Mouse (Mus musculus) stomach, embryonic 15.5 days (tissue): ENCODE data around the gene Sult2b1. TPM values are rescaled to one million over a fixed set of nuclear protein-coding genes. Genes with fewer than 3 reads are reported as not detected.
A peak's percentile ranks its signal among the peaks of the same experiment; 100 is the strongest.

Experiments
- ATAC-seq: fragments of 200-750 bp; cut with Nextera tagmentation; 2 replicates; pipeline ENCODE4 v1.8.0; 2017; ENCODE audit warnings: low read depth, moderate number of reproducible peaks, moderate TSS enrichment; ENCODE audit not compliant: insufficient read depth, low FRiP score
- H3K27ac ChIP-seq: fragments of 300-500 bp; sonication (generic); 2 replicates; pipeline ENCODE4 v1.5.1; 2015; ENCODE audit warnings: mild to moderate bottlenecking, inconsistent platforms
- H3K27me3 ChIP-seq: fragments of 300-500 bp; sonication (generic); replicated peaks from 2 replicates; pipeline ENCODE4 v1.6.1; 2015; ENCODE audit warnings: inconsistent platforms
- H3K36me3 ChIP-seq: fragments of 300-500 bp; sonication (generic); 2 replicates; pipeline ENCODE4 v1.6.1; 2015; ENCODE audit warnings: inconsistent platforms
- H3K4me1 ChIP-seq: fragments of 300-500 bp; sonication (generic); 2 replicates; pipeline ENCODE4 v1.6.1; 2015; ENCODE audit warnings: inconsistent platforms
- H3K4me2 ChIP-seq: fragments of 300-500 bp; sonication (generic); 2 replicates; pipeline ENCODE4 v1.6.1; 2015; ENCODE audit warnings: mild to moderate bottlenecking, inconsistent platforms
- H3K4me3 ChIP-seq: fragments of 300-500 bp; sonication (generic); replicated peaks from 2 replicates; pipeline ENCODE4 v1.5.1; 2015; ENCODE audit warnings: inconsistent platforms
- H3K9ac ChIP-seq: fragments of 300-500 bp; sonication (generic); 2 replicates; pipeline ENCODE4 v1.6.1; 2015; ENCODE audit warnings: inconsistent platforms
- H3K9me3 ChIP-seq: fragments of 300-500 bp; sonication (generic); 2 replicates; pipeline ENCODE4 v1.6.1; 2016; ENCODE audit warnings: inconsistent platforms
- WGBS: fragments of 180-500 bp; shearing (Covaris S2); methylation state at CpG from one replicate; pipeline ENCODE4 v1.1.7; 2015; 5-methylcytosine and 5-hydroxymethylcytosine counted together
- polyA plus RNA-seq: library from polyadenylated mRNA; unstranded; fragments of >200 nt; fragmentation: Nextera tagmentation; extraction: Ambion mirVana; gene quantifications from 2 replicates; pipeline ENCODE4 v1.2.1, GENCODE M21; 2015

The Sult2b1 gene
- polyA plus RNA-seq: 6.7 and 14.4 TPM in 2 replicates

DNA sequence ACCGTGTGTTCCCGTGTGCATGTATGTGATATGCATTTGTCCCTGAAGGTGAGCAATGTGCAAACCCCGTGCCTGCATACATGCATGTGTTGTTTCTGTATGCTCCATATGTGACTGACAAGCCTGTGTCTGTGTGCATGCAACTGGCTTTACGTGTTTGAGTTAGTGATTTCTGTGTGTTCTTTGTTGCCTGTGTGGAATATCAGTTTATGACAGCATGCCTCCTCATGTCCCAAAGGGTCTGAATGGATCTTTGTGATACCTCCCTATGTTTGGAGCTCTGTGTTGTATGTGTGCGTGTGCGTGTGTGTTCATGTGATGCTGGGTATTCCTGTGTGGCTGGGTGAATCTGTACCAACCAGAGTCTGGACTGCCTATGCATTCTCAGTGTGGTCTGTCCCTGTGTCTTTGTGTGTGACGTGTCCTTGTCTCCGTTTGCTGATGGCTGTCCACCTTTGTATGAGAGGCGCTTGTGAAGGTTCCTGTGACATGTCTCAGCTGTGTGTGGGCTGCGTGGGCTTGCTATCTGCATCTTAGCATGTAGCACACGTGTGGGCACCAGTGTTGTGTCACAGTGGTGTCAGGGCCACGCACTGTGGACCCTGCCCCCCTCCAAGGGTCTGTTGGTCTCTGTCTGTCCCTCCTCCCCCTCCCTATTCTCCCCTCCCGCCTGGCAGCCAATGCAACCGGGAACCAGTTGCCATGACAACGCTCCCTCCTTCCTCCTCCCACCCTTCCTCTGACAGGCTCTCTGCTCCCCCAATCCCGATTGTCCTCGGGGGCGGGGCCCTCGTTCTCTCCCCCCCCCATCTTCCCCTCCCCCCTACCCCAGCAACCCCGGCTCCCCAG lies at the start of gene Sult2b1:
Gene Sult2b1 (minus strand): TSS at position 146 of the 849 bp plus-strand sequence.
- H3K9ac ChIP-seq: peak within 1 kb of the TSS; percentile 23
- peaks cover 33% of the 10 kb centered on the region for H3K4me1 ChIP-seq

DNA sequence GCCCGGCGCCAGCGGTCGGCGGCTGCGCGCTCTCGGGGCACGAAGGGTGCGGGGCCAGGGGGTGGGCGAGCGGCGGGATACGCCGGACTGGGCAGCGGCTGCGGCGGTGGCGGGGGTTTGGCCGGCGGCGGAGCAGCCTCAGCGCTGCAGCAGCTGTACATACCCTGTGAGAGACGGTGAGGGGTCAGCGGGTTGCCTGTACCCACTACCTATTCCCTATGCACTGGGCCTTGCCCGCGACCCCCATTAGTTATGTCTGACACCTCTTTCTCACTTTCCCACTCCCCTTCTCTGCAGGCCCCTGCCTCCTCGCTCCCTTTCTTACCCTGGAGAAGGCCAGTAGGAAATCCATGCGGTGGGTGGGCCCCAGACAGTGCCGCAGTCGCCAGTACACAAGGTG lies 49.5 kb upstream of the Sult2b1 start:
- no peaks in the 10 kb centered on the region for H3K9me3 ChIP-seq
- H3K27ac ChIP-seq: no peak overlapping the region
- H3K36me3 ChIP-seq: no peaks in the 10 kb centered on the region
- H3K9ac ChIP-seq: no peak overlapping the region; the same call in 1 of the 2 replicates
- ATAC-seq: no peak
- peaks cover 23% of the 10 kb centered on the region; the same call in 1 of the 2 replicates for H3K4me1 ChIP-seq
- WGBS: 5% methylated on average over 19 of the region's 31 CpGs
- peak overlapping the region; percentile 44 for H3K4me3 ChIP-seq
- H3K4me2 ChIP-seq: peak overlapping the region; percentile 73
- H3K27me3 ChIP-seq: peaks cover 47% of the 10 kb centered on the region

More for the DNA sequence above, at the start of gene Sult2b1:
- Histone ChIP-seq H3K4me2 (peak within 1 kb of the TSS; percentile 88), H3K27me3 (peaks cover 8% of the 10 kb centered on the region), H3K4me3 (peak within 1 kb of the TSS; percentile 62), H3K9me3 (no peaks in the 10 kb centered on the region), H3K36me3 (no peaks in the 10 kb centered on the region), H3K27ac (0 out of 2 replicates have a peak within 1 kb of the TSS, but pooled peaks have one; percentile 9)
- peak; percentile 41; the same call in 1 of the 2 replicates for ATAC-seq
- WGBS: 23% methylated on average over 20 of the region's 20 CpGs

DNA sequence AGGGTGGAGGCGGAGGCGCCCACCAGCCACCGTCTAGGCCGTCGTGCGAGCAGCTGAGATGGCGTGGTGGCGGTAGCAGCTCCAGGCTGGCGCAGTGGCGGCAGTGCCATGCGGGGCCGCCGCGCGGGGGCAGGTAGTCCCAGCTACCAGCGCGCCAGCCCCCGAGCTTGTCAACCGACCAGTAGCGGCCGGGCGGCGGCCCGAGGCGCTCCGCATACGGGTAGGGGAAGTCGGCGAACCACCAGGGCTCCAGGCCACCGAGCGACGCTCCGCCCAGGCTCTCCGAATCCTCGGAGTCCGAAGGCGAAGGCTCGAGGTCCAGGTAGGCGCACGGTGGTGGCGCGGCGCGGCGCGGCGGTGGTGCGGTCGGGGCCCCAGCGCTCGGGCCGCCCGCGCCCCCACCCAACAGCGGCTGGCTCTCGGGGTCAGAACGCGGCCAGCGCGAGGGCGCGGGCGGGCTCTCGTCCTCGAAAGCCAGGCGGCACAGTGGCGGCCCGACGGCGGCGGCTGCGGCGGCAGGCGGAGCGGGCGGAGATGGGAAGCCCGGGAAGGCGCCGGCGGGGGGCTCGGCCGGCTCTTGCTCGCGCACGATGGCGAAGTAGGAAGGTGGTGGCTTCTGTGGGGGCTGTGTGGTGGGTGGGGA lies 48.8 kb upstream of the Sult2b1 start:
- H3K27ac ChIP-seq: no peak overlapping the region
- no peak overlapping the region; the same call in 1 of the 2 replicates for H3K9ac ChIP-seq
- peak overlapping the region; percentile 44 for H3K4me3 ChIP-seq
- no peaks in the 10 kb centered on the region for H3K36me3 ChIP-seq
- under 1% methylated on average over 72 of the region's 86 CpGs for WGBS
- peak overlapping the region; percentile 73 for H3K4me2 ChIP-seq
- peaks cover 47% of the 10 kb centered on the region for H3K27me3 ChIP-seq
- no peaks in the 10 kb centered on the region for H3K9me3 ChIP-seq
- ATAC-seq: peak; percentile 20; the same call in 1 of the 2 replicates
- peaks cover 23% of the 10 kb centered on the region; the same call in 1 of the 2 replicates for H3K4me1 ChIP-seq

DNA sequence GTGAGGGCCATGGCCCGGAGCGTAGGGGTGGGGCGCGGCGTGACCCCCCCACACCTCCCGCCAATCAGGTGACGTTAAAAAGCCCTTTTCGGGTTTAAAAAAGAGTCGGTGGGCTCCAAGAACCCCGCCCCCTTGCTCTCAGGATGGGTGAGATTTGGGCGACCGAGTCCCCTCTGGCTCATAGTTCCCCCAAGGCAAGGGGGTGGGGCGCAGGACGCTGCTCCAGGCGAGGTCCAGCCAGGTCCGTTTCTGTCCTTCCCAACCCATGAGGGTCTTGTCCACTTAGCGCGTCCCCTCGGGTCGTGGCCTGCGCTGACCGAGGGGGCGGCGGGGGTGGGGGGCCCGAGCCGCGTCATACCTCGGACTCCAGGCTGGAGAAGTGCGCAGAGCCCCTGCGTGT lies 48.0 kb upstream of the Sult2b1 start:
- Histone ChIP-seq H3K27me3 (peaks cover 47% of the 10 kb centered on the region), H3K36me3 (peaks cover 2% of the 10 kb centered on the region; the same call in 1 of the 2 replicates), H3K4me2 (peak overlapping the region; percentile 73), H3K4me1 (peaks cover 23% of the 10 kb centered on the region; the same call in 1 of the 2 replicates), H3K27ac (no peak overlapping the region), H3K4me3 (peak overlapping the region; percentile 44), H3K9ac (no peak overlapping the region), H3K9me3 (no peaks in the 10 kb centered on the region)
- ATAC-seq: no peak
- WGBS: 11% methylated on average over 30 of the region's 30 CpGs

DNA sequence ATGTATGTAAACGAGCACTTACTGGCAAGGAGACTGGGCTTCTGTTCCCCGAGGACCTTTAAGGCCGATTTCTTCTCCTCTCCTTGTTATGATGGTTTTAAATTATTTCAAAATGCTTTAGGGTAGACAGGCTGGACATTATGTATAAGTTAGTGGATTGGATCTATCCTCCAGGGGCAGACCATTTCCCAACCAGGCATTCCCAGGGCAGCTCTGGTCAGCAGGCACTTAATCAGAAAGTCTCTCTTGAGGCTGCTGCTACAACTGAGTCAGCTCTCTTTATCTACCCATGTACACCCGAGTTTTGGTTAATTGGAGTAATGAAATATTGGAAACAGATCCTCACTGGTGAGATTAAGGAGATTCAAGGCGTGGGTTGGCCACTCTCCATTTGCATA lies 46.7 kb upstream of the Sult2b1 start:
- ATAC-seq: no peak

DNA sequence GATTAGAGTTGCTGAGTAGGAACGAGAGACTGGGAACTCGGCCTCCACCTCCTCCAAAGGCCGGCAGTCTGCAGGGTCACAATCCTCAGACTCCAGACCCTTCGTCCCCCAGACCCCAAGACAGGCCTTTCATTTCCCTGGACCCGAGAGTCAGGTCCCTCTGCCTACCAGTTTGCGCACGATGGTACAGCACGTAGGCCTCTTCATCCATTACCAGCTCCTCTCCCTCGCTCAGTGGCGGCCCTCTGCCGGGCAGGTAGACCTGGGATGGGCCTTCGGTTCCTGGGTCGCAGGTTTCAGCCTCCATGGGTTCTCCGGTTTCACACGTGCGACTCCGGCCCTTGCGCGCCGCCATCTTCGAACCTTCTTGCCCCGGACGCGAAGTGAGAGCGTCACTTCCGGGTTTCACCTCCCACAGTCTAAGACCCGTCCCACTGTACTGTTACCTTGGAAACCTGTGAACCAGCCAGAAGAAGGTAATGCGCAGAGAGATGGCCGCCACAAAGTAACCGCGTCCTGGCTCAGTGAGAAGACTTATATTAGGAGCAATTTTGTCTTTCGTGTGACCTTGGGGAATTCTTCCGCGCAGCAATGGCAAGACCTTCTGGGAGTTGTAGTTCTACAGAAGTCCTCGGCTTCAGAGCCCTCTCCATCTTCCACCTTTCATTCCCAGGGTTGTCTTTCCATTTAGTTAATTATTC lies 46.1 kb upstream of the Sult2b1 start, which contains the start of gene Grwd1:
Gene Grwd1 (minus strand): TSS at position 518 of the 701 bp plus-strand sequence.
- no peaks in the 10 kb centered on the region for H3K9me3 ChIP-seq
- peak; percentile 83 for ATAC-seq
- under 1% methylated on average over 34 of the region's 35 CpGs for WGBS
- H3K27ac ChIP-seq: no peak within 1 kb of the TSS
- H3K9ac ChIP-seq: peak within 1 kb of the TSS; percentile 59
- H3K4me3 ChIP-seq: peak within 1 kb of the TSS; percentile 79
- peaks cover 44% of the 10 kb centered on the region for H3K27me3 ChIP-seq
- peaks cover 20% of the 10 kb centered on the region; the same call in 1 of the 2 replicates for H3K36me3 ChIP-seq
- H3K4me2 ChIP-seq: peak within 1 kb of the TSS; percentile 74
- peaks cover 23% of the 10 kb centered on the region; the same call in 1 of the 2 replicates for H3K4me1 ChIP-seq

More for the DNA sequence above, 46.7 kb upstream of the Sult2b1 start:
- no peaks in the 10 kb centered on the region for H3K9me3 ChIP-seq
- 20% methylated on average over 5 of the region's 5 CpGs for WGBS
- H3K27ac ChIP-seq: no peak overlapping the region
- H3K4me2 ChIP-seq: peak overlapping the region; percentile 74
- peaks cover 47% of the 10 kb centered on the region for H3K27me3 ChIP-seq
- H3K4me3 ChIP-seq: peak overlapping the region; percentile 79
- peak overlapping the region; percentile 20; the same call in 1 of the 2 replicates for H3K9ac ChIP-seq
- peaks cover 14% of the 10 kb centered on the region; the same call in 1 of the 2 replicates for H3K36me3 ChIP-seq
- H3K4me1 ChIP-seq: peaks cover 23% of the 10 kb centered on the region; the same call in 1 of the 2 replicates

DNA sequence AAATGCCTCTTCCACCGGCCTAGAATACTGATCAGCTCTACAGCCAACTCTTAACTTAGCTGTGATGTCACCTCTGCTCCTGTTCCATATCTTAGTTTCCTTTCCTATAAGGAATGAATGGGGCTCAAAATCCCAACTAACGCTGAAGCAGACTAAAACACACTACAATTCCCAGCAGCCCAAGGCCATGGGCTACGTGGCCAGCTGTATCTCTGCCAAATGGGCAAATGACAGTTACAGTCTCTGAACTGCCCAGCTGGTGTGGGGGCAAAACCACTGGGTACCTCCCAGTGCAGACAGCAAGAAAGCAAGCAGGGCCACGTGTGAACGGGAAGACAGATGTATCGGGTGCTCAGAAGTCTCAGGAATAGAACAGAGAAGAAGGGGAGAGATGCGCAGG lies 42.2 kb upstream of the Sult2b1 start:
- H3K36me3 ChIP-seq: peaks cover 27% of the 10 kb centered on the region

DNA sequence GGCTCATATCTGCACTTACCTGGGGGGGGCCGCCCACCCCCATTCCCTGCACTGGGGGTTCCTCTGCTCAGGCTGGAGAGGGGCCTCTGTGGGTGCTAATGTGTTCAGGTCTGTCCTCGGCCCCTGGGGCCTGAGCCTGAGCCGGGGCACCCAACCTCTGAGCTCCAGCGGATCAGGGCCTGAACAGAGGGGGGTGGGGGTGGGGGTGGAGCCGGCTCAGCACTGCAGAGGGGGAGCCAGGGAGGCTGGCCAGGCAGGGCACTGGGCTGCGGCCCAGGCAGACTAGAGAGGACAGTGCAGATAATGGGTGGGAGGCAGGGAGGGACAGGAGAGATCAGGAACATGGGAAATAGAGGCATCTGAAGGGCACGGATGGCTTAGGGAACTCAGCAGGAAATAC lies 40.1 kb upstream of the Sult2b1 start, which contains the start of gene Kcnj14:
Gene Kcnj14 (minus strand): TSS at position 185 of the 400 bp plus-strand sequence.
- 60% methylated on average over 7 of the region's 7 CpGs for WGBS
- no peak for ATAC-seq
- Histone ChIP-seq H3K9ac (no peak within 1 kb of the TSS), H3K27ac (no peak within 1 kb of the TSS), H3K27me3 (no peaks in the 10 kb centered on the region), H3K36me3 (peaks cover 27% of the 10 kb centered on the region), H3K4me3 (no peak within 1 kb of the TSS), H3K4me1 (0 out of 2 replicates have a peak, but pooled peaks cover 4% of the 10 kb centered on the region), H3K4me2 (no peak within 1 kb of the TSS), H3K9me3 (no peaks in the 10 kb centered on the region)

More for the DNA sequence above, 42.2 kb upstream of the Sult2b1 start:
- H3K27ac ChIP-seq: no peak overlapping the region
- no peak overlapping the region for H3K4me3 ChIP-seq
- no peak overlapping the region for H3K4me2 ChIP-seq
- ATAC-seq: no peak
- 86% methylated on average over 7 of the region's 7 CpGs for WGBS
- 0 out of 2 replicates have a peak, but pooled peaks cover 8% of the 10 kb centered on the region for H3K4me1 ChIP-seq
- peaks cover 5% of the 10 kb centered on the region; the same call in 1 of the 2 replicates for H3K27me3 ChIP-seq
- no peak overlapping the region for H3K9ac ChIP-seq
- no peaks in the 10 kb centered on the region for H3K9me3 ChIP-seq

DNA sequence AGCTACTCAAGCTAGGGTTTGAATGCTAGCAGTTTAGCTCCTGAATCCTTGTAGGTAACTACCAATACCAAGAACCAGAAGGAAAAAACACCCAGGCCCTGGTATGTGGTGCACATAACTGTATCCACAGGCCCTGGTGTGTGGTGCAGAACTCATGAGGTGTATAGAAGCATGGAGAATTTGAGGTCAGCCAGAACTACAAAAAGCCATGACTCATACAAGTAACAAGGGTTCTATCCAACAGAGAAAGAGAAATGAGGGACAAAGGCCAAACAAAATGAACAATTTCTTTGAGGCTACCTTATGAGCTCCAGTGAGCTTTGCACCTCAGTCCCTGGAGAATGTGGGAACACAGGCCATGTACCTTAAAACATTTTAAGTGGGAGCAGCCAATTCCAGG lies 36.4 kb upstream of the Sult2b1 start:
- H3K36me3 ChIP-seq: peaks cover 11% of the 10 kb centered on the region
- 0 out of 2 replicates have a peak, but pooled peaks cover 2% of the 10 kb centered on the region for H3K4me1 ChIP-seq
- no peak overlapping the region for H3K4me2 ChIP-seq
- no peak overlapping the region for H3K9ac ChIP-seq
- no peak overlapping the region for H3K27ac ChIP-seq
- ATAC-seq: no peak
- H3K4me3 ChIP-seq: no peak overlapping the region
- no peaks in the 10 kb centered on the region for H3K9me3 ChIP-seq
- H3K27me3 ChIP-seq: no peaks in the 10 kb centered on the region

DNA sequence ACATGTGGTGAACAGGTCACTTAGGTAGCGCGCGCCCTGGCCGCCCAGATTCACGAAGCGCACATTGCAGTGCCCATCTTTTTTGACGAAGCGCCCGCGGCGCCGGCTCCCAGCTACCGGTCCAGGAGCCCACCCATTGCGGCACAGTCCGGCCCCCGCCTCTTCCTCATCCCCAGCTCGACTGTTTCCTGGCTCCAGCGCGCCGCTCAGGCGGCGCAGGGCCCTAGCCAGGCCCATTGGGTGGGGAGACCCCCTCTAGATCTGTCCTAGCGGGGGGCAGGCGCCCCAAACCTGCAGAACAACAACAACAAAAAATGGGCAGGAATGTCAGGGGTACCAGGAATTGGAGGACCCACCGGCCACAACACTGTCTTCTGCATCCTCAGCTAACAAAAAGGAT lies 35.4 kb upstream of the Sult2b1 start:
- ATAC-seq: no peak
- H3K4me3 ChIP-seq: peak overlapping the region; percentile 14
- no peak overlapping the region for H3K9ac ChIP-seq
- no peaks in the 10 kb centered on the region for H3K9me3 ChIP-seq
- no peak overlapping the region for H3K27ac ChIP-seq
- H3K36me3 ChIP-seq: peaks cover under 1% of the 10 kb centered on the region; the same call in 1 of the 2 replicates
- 16% methylated on average over 25 of the region's 25 CpGs for WGBS
- H3K4me2 ChIP-seq: peak overlapping the region; percentile 43
- H3K27me3 ChIP-seq: no peaks in the 10 kb centered on the region
- peaks cover 11% of the 10 kb centered on the region for H3K4me1 ChIP-seq

DNA sequence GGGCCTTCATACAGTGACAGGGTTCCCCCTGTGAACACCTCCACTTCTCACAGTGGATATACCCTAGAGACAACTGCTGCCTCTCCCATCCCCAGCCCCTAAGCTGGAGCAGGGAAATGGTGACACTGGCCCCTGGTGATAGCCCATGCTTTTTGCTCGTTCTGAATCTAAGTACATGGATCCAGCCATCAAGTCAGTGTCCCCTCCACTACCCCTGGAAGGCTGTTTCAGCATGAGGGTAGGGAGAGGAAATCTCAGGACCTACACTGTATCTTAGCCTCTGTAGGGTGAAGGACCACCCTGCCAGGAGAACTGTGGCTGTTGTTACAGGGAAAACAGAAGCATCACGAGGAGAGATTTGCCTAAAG lies 31.5 kb upstream of the Sult2b1 start:
- no peak overlapping the region for H3K27ac ChIP-seq
- no peak overlapping the region for H3K9ac ChIP-seq
- H3K4me2 ChIP-seq: no peak overlapping the region
- H3K4me3 ChIP-seq: no peak overlapping the region
- H3K9me3 ChIP-seq: no peaks in the 10 kb centered on the region
- H3K36me3 ChIP-seq: peaks cover 19% of the 10 kb centered on the region
- H3K4me1 ChIP-seq: peaks cover 21% of the 10 kb centered on the region
- ATAC-seq: no peak
- 60% methylated on average over 2 of the region's 2 CpGs for whole genome bisulfite sequencing
- H3K27me3 ChIP-seq: no peaks in the 10 kb centered on the region
